Mouse (Mus musculus): ENCODE data around the gene Utp15. TPM values are rescaled to one million over a fixed set of nuclear protein-coding genes. Genes with fewer than 3 reads are reported as not detected.

The Utp15 gene
- polyA plus RNA-seq, 1 experiment: 2.7 TPM

GRCm38 (mm10) chr13:98226225-98226624 is 36.6 kb downstream of the Utp15 start:
- Histone ChIP-seq H3K4me3 (replicated peaks) (no peak overlapping the region), H3K27me3 (replicated peaks) (peaks cover 16% of the 10 kb centered on the region), H3K36me3 (replicated peaks; ENCODE audit: low read length) (no peaks in the 10 kb centered on the region), H3K4me1 (no peaks in the 10 kb centered on the region), H3K9me3 (no peaks in the 10 kb centered on the region)
- TF ChIP-seq GATA1 (IDR thresholded peaks at IDR 0.05; ENCODE audit: borderline replicate concordance, low read length) (no peak), FLI1 (IDR thresholded peaks at IDR 0.05; ENCODE audit: low read length) (no peak)

- Histone ChIP-seq H3K4me1 (no peaks in the 10 kb centered on the region), H3K4me3 (replicated peaks) (no peak overlapping the region), H3K9me3 (no peaks in the 10 kb centered on the region), H3K27me3 (replicated peaks) (peaks cover 24% of the 10 kb centered on the region), H3K36me3 (replicated peaks; ENCODE audit: low read length) (no peaks in the 10 kb centered on the region)
- TF ChIP-seq FLI1 (IDR thresholded peaks at IDR 0.05; ENCODE audit: low read length) (no peak), GATA1 (IDR thresholded peaks at IDR 0.05; ENCODE audit: borderline replicate concordance, low read length) (no peak)
Measured at GRCm38 (mm10) chr13:98222848-98223247, 40.0 kb downstream of the Utp15 start.

DNA sequence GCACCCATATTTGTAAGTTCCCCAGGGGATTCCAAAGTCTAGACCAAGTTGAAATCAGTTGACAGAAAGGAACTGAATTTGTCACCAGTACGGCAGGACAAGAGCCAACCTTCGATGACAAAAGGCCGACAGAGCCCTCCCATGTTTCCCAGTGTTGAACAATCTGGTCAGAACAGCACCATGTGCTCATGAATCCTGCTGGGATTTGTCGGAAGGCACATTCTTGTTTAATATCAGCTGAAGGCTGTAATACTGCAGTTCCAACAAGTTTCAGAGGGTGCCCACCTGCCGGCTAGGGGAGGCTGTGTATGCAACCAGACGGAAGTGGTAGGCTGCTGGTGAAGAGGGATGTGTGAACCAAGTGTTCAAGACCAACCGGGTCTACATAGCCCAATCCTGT is 52.7 kb downstream of the Utp15 start:
- H3K4me3 ChIP-seq (replicated peaks): no peak overlapping the region
- peaks cover 55% of the 10 kb centered on the region for H3K27me3 ChIP-seq (replicated peaks)
- H3K4me1 ChIP-seq: peaks cover 12% of the 10 kb centered on the region
- TF ChIP-seq GATA1 (IDR thresholded peaks at IDR 0.05; ENCODE audit: borderline replicate concordance, low read length) (no peak), FLI1 (IDR thresholded peaks at IDR 0.05; ENCODE audit: low read length) (no peak)
- H3K36me3 ChIP-seq (replicated peaks; ENCODE audit: low read length): no peaks in the 10 kb centered on the region
- H3K9me3 ChIP-seq: no peaks in the 10 kb centered on the region

GRCm38 (mm10) chr13:98208842-98209241 is 54.0 kb downstream of the Utp15 start:
- TF ChIP-seq GATA1 (IDR thresholded peaks at IDR 0.05; ENCODE audit: borderline replicate concordance, low read length): no peak
- TF ChIP-seq FLI1 (IDR thresholded peaks at IDR 0.05; ENCODE audit: low read length): no peak
- Histone ChIP-seq H3K4me1 (peaks cover 12% of the 10 kb centered on the region), H3K9me3 (peaks cover 2% of the 10 kb centered on the region), H3K4me3 (replicated peaks) (no peak overlapping the region), H3K36me3 (replicated peaks; ENCODE audit: low read length) (no peaks in the 10 kb centered on the region), H3K27me3 (replicated peaks) (peaks cover 63% of the 10 kb centered on the region)

GRCm38 (mm10) chr13:98206546-98206870 is 56.3 kb downstream of the Utp15 start:
- TF ChIP-seq GATA1 (IDR thresholded peaks at IDR 0.05; ENCODE audit: borderline replicate concordance, low read length): no peak
- TF ChIP-seq FLI1 (IDR thresholded peaks at IDR 0.05; ENCODE audit: low read length): no peak
- Histone ChIP-seq H3K27me3 (replicated peaks) (peaks cover 66% of the 10 kb centered on the region), H3K4me3 (replicated peaks) (peak overlapping the region; percentile 89)

GRCm38 (mm10) chr13:98205771-98206545 is 56.9 kb downstream of the Utp15 start, which contains the start of gene Arhgef28:
TSS of gene Arhgef28 (minus strand) at chr13:98206439.
- H3K4me3 ChIP-seq (replicated peaks): peak within 1 kb of the TSS; percentile 89
- H3K4me1 ChIP-seq: peaks cover 12% of the 10 kb centered on the region
- H3K9me3 ChIP-seq: peaks cover 9% of the 10 kb centered on the region
- H3K36me3 ChIP-seq (replicated peaks; ENCODE audit: low read length): no peaks in the 10 kb centered on the region
- TF ChIP-seq FLI1 (IDR thresholded peaks at IDR 0.05; ENCODE audit: low read length) (no peak), GATA1 (IDR thresholded peaks at IDR 0.05; ENCODE audit: borderline replicate concordance, low read length) (no peak)
- H3K27me3 ChIP-seq (replicated peaks): peaks cover 67% of the 10 kb centered on the region

More at GRCm38 (mm10) chr13:98206546-98206870, 56.3 kb downstream of the Utp15 start:
- Histone ChIP-seq H3K36me3 (replicated peaks; ENCODE audit: low read length) (no peaks in the 10 kb centered on the region), H3K4me1 (peaks cover 12% of the 10 kb centered on the region), H3K9me3 (peaks cover 9% of the 10 kb centered on the region)

- H3K4me1 ChIP-seq: peaks cover 12% of the 10 kb centered on the region
- no peak for TF ChIP-seq FLI1 (IDR thresholded peaks at IDR 0.05; ENCODE audit: low read length)
- no peak for TF ChIP-seq GATA1 (IDR thresholded peaks at IDR 0.05; ENCODE audit: borderline replicate concordance, low read length)
- no peak overlapping the region for H3K4me3 ChIP-seq (replicated peaks)
- H3K36me3 ChIP-seq (replicated peaks; ENCODE audit: low read length): no peaks in the 10 kb centered on the region
- peaks cover 9% of the 10 kb centered on the region for H3K9me3 ChIP-seq
- H3K27me3 ChIP-seq (replicated peaks): peaks cover 70% of the 10 kb centered on the region
Measured at GRCm38 (mm10) chr13:98205111-98205510, 57.7 kb downstream of the Utp15 start.

DNA sequence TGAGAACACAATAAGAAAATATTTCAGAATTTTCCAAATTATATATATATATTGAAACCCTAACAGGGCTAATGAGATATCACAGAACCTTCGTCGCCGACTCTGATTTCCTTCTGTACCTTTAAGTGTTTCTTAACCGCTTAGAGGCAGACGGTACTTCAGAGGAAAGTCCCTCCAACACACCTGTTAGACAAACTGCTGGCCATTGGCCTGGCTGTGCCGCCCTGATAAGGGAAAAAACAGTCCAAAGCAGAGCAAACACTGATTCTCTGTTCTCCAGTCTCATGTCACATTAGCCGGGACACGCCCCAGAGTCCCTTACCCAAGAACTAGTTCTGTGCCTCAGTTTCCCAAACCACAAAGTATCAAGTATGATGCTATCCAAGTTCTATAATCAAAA is 58.5 kb downstream of the Utp15 start:
- no peak for TF ChIP-seq FLI1 (IDR thresholded peaks at IDR 0.05; ENCODE audit: low read length)
- no peak for TF ChIP-seq GATA1 (IDR thresholded peaks at IDR 0.05; ENCODE audit: borderline replicate concordance, low read length)
- H3K27me3 ChIP-seq (replicated peaks): peaks cover 69% of the 10 kb centered on the region
- peaks cover 12% of the 10 kb centered on the region for H3K4me1 ChIP-seq
- H3K9me3 ChIP-seq: peaks cover 9% of the 10 kb centered on the region
- H3K36me3 ChIP-seq (replicated peaks; ENCODE audit: low read length): no peaks in the 10 kb centered on the region
- H3K4me3 ChIP-seq (replicated peaks): no peak overlapping the region

DNA sequence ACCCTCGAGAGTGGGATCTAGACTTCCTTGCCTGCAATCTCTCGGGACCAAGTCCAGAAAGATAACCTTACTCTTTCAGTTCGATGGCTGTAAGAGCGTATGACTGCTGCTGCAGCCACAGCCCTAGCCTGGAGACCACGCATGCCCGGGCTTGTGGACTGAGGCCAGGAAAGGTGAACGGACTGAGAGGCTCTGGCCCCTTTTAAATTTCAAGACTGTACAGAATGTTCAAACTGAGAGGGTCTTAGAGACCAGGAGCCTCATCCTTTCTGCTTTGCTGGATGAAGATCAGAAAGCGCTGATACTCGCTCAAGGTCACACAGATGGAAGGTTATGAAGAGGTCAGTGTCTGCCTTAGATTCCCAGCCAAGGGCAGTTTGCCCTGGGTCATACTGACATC is 61.4 kb downstream of the Utp15 start:
- Histone ChIP-seq H3K9me3 (peaks cover 9% of the 10 kb centered on the region), H3K36me3 (replicated peaks; ENCODE audit: low read length) (no peaks in the 10 kb centered on the region), H3K4me3 (replicated peaks) (no peak overlapping the region), H3K4me1 (peaks cover 10% of the 10 kb centered on the region), H3K27me3 (replicated peaks) (peaks cover 51% of the 10 kb centered on the region)
- TF ChIP-seq FLI1 (IDR thresholded peaks at IDR 0.05; ENCODE audit: low read length): no peak
- TF ChIP-seq GATA1 (IDR thresholded peaks at IDR 0.05; ENCODE audit: borderline replicate concordance, low read length): no peak

Other genes starting within 250 kb of the Utp15 start
- not detected in 2 replicates for gene Arhgef28, start 56.6 kb downstream of the Utp15 start, polyA plus RNA-seq (2012; ENCODE audit: insufficient read depth, low replicate concordance)
- 9.7 and 43.3 TPM in 2 replicates for gene Ankra2, start within 50 bp of the Utp15 start, polyA plus RNA-seq (2012; ENCODE audit: insufficient read depth, low replicate concordance)
- gene Gm21976, start 16.8 kb upstream of the Utp15 start, polyA plus RNA-seq (2012; ENCODE audit: insufficient read depth, low replicate concordance): not detected in 2 replicates
- 63.1 and 151 TPM in 2 replicates for gene Btf3, start 54.0 kb upstream of the Utp15 start, polyA plus RNA-seq (2012; ENCODE audit: insufficient read depth, low replicate concordance)
- 0.02 TPM in 1 of 2 replicates, not detected in the other for gene Foxd1, start 91.2 kb upstream of the Utp15 start, polyA plus RNA-seq (2012; ENCODE audit: insufficient read depth, low replicate concordance)
- 5.4 and 10.2 TPM in 2 replicates for gene Gm10320, start 229.0 kb upstream of the Utp15 start, polyA plus RNA-seq (2012; ENCODE audit: insufficient read depth, low replicate concordance)